10 mouse cellular contexts compared by ENCODE assay signal in genomic region chr17:83962841-83963240, GRCm38 (mm10).
DNase-seq lines count a peak whose midpoint lies in the region; ATAC-seq and TF ChIP-seq lines count a peak whose summit lies in the region.
"Had no signal": no experiment of that assay in that cellular context is flagged by ENCODE, and none has a peak within 500 bp of the region (broad histone marks: within the 10 kb centered on the region; RNA-seq: fewer than 3 reads in every experiment).

No protein-coding gene starts in this region.

- H3K4me2 ChIP-seq in kidney, embryonic 15.5 days: no peak overlapping the region
- no peak overlapping the region for H3K4me2 ChIP-seq in liver, embryonic 15.5 days
- H3K4me2 ChIP-seq: midbrain, embryonic 11.5 days had no signal

- intact Hi-C loops in heart, postnatal 14 days (cut with DNase I): no loop called here

- 23% methylated on average over 4 of the region's 4 CpGs for WGBS in kidney, embryonic 15.5 days
- 37% methylated on average over 4 of the region's 4 CpGs for WGBS in cerebellum, adult 2 months
- 27% methylated on average over 4 of the region's 4 CpGs for WGBS in embryonic facial prominence, embryonic 10.5 days
- 14% methylated on average over 4 of the region's 4 CpGs for WGBS in liver, embryonic 15.5 days (ENCODE audit: insufficient replicate concordance)

- peak overlapping the region; percentile 98 for H3K27ac ChIP-seq in kidney, embryonic 15.5 days
- H3K27ac ChIP-seq in cerebellum, adult 2 months (ENCODE audit: insufficient read depth, low read length): no peak overlapping the region
- peak overlapping the region; percentile 65 for H3K27ac ChIP-seq in embryonic facial prominence, embryonic 10.5 days (replicated peaks)
- peak overlapping the region; percentile 49 for H3K27ac ChIP-seq in liver, embryonic 15.5 days (replicated peaks)

- no peaks in the 10 kb centered on the region for H3K36me3 ChIP-seq in kidney, embryonic 15.5 days
- H3K36me3 ChIP-seq in embryonic facial prominence, embryonic 10.5 days (replicated peaks): no peaks in the 10 kb centered on the region
- no peaks in the 10 kb centered on the region for H3K36me3 ChIP-seq in liver, embryonic 15.5 days (replicated peaks)

- H3K4me1 ChIP-seq in kidney, embryonic 15.5 days: peaks cover 73% of the 10 kb centered on the region
- H3K4me1 ChIP-seq in cerebellum, adult 2 months (ENCODE audit: control insufficient read depth, insufficient read depth, low read length): peaks cover 14% of the 10 kb centered on the region
- peaks cover 67% of the 10 kb centered on the region for H3K4me1 ChIP-seq in embryonic facial prominence, embryonic 10.5 days
- H3K4me1 ChIP-seq in liver, embryonic 15.5 days (replicated peaks): peaks cover 68% of the 10 kb centered on the region

- DNase-seq in kidney, adult 9 months: no peak
- DNase-seq in cerebellum, adult 2 months: peak; percentile 52 to 64
- no peak for DNase-seq in embryonic facial prominence, embryonic 10.5 days (ENCODE audit: low spot score)
- DNase-seq in layer of hippocampus, postnatal 10 days (ENCODE audit: low spot score in 2 of 2): no peak
- DNase-seq in heart, postnatal 14 days: no peak
- DNase-seq: gastrocnemius, postnatal 10 days; kidney, postnatal 14 days had no signal

- no peak for TF ChIP-seq POLR2A in cerebellum, adult 2 months (IDR thresholded peaks at IDR 0.05; ENCODE audit: borderline replicate concordance, insufficient read depth, low read length)

- no peak overlapping the region for H3K9ac ChIP-seq in kidney, embryonic 15.5 days
- no peak overlapping the region for H3K9ac ChIP-seq in liver, embryonic 15.5 days

- no peaks in the 10 kb centered on the region for H3K27me3 ChIP-seq in kidney, embryonic 15.5 days
- H3K27me3 ChIP-seq in cerebellum, adult 2 months (ENCODE audit: control insufficient read depth, insufficient read depth, low read length): no peaks in the 10 kb centered on the region
- H3K27me3 ChIP-seq in embryonic facial prominence, embryonic 10.5 days (replicated peaks; ENCODE audit: low read depth, poor library complexity, severe bottlenecking): no peaks in the 10 kb centered on the region
- H3K27me3 ChIP-seq in liver, embryonic 15.5 days: no peaks in the 10 kb centered on the region

- ATAC-seq in kidney, embryonic 15.5 days (replicated peaks; ENCODE audit: low FRiP score): no peak
- ATAC-seq in liver, embryonic 15.5 days (ENCODE audit: insufficient read depth): no peak

- peaks cover 6% of the 10 kb centered on the region; the same call in 1 of the 2 replicates for H3K9me3 ChIP-seq in kidney, embryonic 15.5 days (replicated peaks)
- no peaks in the 10 kb centered on the region for H3K9me3 ChIP-seq in embryonic facial prominence, embryonic 10.5 days
- no peaks in the 10 kb centered on the region for H3K9me3 ChIP-seq in liver, embryonic 15.5 days (replicated peaks)

- no peak for TF ChIP-seq CTCF in cerebellum, adult 2 months (IDR thresholded peaks at IDR 0.05; ENCODE audit: borderline replicate concordance, insufficient read depth, low read depth, low read length)

- H3K4me3 ChIP-seq in kidney, embryonic 15.5 days (replicated peaks): no peak overlapping the region
- H3K4me3 ChIP-seq in cerebellum, adult 2 months (replicated peaks; ENCODE audit: insufficient read depth, low read depth, low read length): no peak overlapping the region
- H3K4me3 ChIP-seq in embryonic facial prominence, embryonic 10.5 days: no peak overlapping the region
- no peak overlapping the region for H3K4me3 ChIP-seq in liver, embryonic 15.5 days (replicated peaks)

Comparison
In these comparisons a context has a peak if more than half of its experiments do, and no peak if none do; other contexts are left out.
1. DNase-seq: peak in cerebellum, adult 2 months (2 of 2); none in kidney, adult 9 months (single experiment), embryonic facial prominence, embryonic 10.5 days (single experiment), layer of hippocampus, postnatal 10 days (0 of 2) and heart, postnatal 14 days (0 of 2).